Mouse (Mus musculus): ENCODE measurements at regions not wholly inside any gene's neighbourhood (a gene's known extent, or its start where the extent isn't known, plus 50 kb on each side); places are given as distances from the start of the nearest gene placed in this dataset.

DNA sequence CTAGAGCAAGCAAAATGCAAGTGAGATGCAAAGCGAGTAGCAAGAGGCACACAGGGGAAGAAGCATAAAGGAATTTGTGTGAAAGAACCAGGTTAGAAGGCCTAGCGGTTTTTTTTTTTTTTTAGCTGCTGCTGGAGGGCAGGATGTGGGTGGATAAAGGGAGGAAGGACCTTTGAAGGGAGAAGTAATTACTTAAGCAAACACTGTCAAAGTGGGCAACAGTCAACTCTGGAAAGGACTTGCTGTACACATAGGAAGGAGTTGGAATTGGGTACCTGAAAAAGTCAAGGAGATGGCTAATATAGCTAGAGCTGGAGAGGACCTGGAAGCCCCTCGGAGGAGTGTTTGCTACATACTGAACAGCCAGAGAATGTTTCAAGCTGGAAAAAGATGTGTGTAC lies 391.6 kb downstream of the Mllt3 start:
- no peak for TF ChIP-seq MYC (IDR thresholded peaks at IDR 0.05; ENCODE audit: low read depth, low read length)
- no peak for TF ChIP-seq NRF1 (IDR thresholded peaks at IDR 0.05; ENCODE audit: low read depth, low read length)
- TF ChIP-seq KAT2A (IDR thresholded peaks at IDR 0.05; ENCODE audit: insufficient replicate concordance, low read length), result no peak
- H3K9me3 ChIP-seq (replicated peaks; ENCODE audit: low read length), result peaks cover 7% of the 10 kb centered on the region

GRCm38 (mm10) chr4:87638380-87638646 lies 394.9 kb downstream of the Mllt3 start:
- H3K9me3 ChIP-seq (replicated peaks; ENCODE audit: low read length), result no peaks in the 10 kb centered on the region
- no peaks in the 10 kb centered on the region for H3K27me3 ChIP-seq (replicated peaks)
- in situ Hi-C loops (cut with MboI; ENCODE audit: low pct_ligation_motif_present, low pct_unique_long_range_greater_than_20kb, low sequenced_read_pairs) (no loop called here), dilution Hi-C loops (cut with MboI; ENCODE audit: extremely low pct_ligation_motif_present, extremely low pct_unique_long_range_greater_than_20kb, low sequenced_read_pairs) (no loop called here)
- no peak for DNase-seq (ENCODE audit: extremely low read depth)
- TF ChIP-seq ZKSCAN1 (IDR thresholded peaks at IDR 0.05; ENCODE audit: borderline replicate concordance, low read depth, low read length) (no peak), MAZ (IDR thresholded peaks at IDR 0.05; ENCODE audit: low read depth, low read length) (no peak), JUN (IDR thresholded peaks at IDR 0.05; ENCODE audit: insufficient read depth, low read depth, low read length) (no peak), BHLHE40 (IDR thresholded peaks at IDR 0.05; ENCODE audit: low read depth, low read length) (no peak), UBTF (IDR thresholded peaks at IDR 0.05; ENCODE audit: low read depth, low read length) (no peak)
- H3K27ac ChIP-seq (ENCODE audit: insufficient read depth, low read depth), result no peak overlapping the region
- H3K9ac ChIP-seq (ENCODE audit: insufficient read depth, low read depth), result no peak overlapping the region
- H3K4me2 ChIP-seq (ENCODE audit: insufficient read depth, low read depth, poor library complexity, severe bottlenecking), result no peak overlapping the region
- no peak overlapping the region for H3K4me3 ChIP-seq (replicated peaks in 1 of 3; ENCODE audit: low read depth in 2 of 3, low read length in 2 of 3, poor library complexity in 1 of 3)
- H3K36me3 ChIP-seq (replicated peaks in 1 of 2; ENCODE audit: control insufficient read depth in 1 of 2, insufficient read depth in 1 of 2, low read length in 1 of 2), result no peaks in the 10 kb centered on the region
- H3K4me1 ChIP-seq (ENCODE audit: control insufficient read depth in 1 of 2, insufficient read depth in 2 of 2), result no peaks in the 10 kb centered on the region
- no peaks in the 10 kb centered on the region for H3K79me2 ChIP-seq (replicated peaks; ENCODE audit: control insufficient read depth, extremely low read depth, insufficient read depth, poor library complexity, severe bottlenecking)

More for the DNA sequence above, 391.6 kb downstream of the Mllt3 start:
- no peak for DNase-seq (ENCODE audit: extremely low read depth)
- no peak overlapping the region for H3K4me2 ChIP-seq (ENCODE audit: insufficient read depth, low read depth, poor library complexity, severe bottlenecking)
- in situ Hi-C loops (cut with MboI; ENCODE audit: low pct_ligation_motif_present, low pct_unique_long_range_greater_than_20kb, low sequenced_read_pairs), result no loop called here
- H3K4me3 ChIP-seq (replicated peaks in 1 of 3; ENCODE audit: low read depth in 2 of 3, low read length in 2 of 3, poor library complexity in 1 of 3), result no peak overlapping the region
- no peak overlapping the region for H3K27ac ChIP-seq (ENCODE audit: insufficient read depth, low read depth)
- H3K4me1 ChIP-seq (ENCODE audit: control insufficient read depth in 1 of 2, insufficient read depth in 2 of 2), result no peaks in the 10 kb centered on the region
- no peaks in the 10 kb centered on the region for H3K79me2 ChIP-seq (replicated peaks; ENCODE audit: control insufficient read depth, extremely low read depth, insufficient read depth, poor library complexity, severe bottlenecking)
- no peak overlapping the region for H3K9ac ChIP-seq (ENCODE audit: insufficient read depth, low read depth)
- H3K27me3 ChIP-seq (replicated peaks), result no peaks in the 10 kb centered on the region
- no peaks in the 10 kb centered on the region for H3K36me3 ChIP-seq (replicated peaks in 1 of 2; ENCODE audit: control insufficient read depth in 1 of 2, insufficient read depth in 1 of 2, low read length in 1 of 2)
- dilution Hi-C loops (cut with MboI; ENCODE audit: extremely low pct_ligation_motif_present, extremely low pct_unique_long_range_greater_than_20kb, low sequenced_read_pairs), result no loop called here

GRCm38 (mm10) chr4:87637629-87638379 lies 395.4 kb downstream of the Mllt3 start:
- no peak overlapping the region for H3K27ac ChIP-seq (ENCODE audit: insufficient read depth, low read depth)
- H3K79me2 ChIP-seq (replicated peaks; ENCODE audit: control insufficient read depth, extremely low read depth, insufficient read depth, poor library complexity, severe bottlenecking), result no peaks in the 10 kb centered on the region
- in situ Hi-C loops (cut with MboI; ENCODE audit: low pct_ligation_motif_present, low pct_unique_long_range_greater_than_20kb, low sequenced_read_pairs) (no loop called here), dilution Hi-C loops (cut with MboI; ENCODE audit: extremely low pct_ligation_motif_present, extremely low pct_unique_long_range_greater_than_20kb, low sequenced_read_pairs) (no loop called here)
- H3K9ac ChIP-seq (ENCODE audit: insufficient read depth, low read depth), result no peak overlapping the region
- no peaks in the 10 kb centered on the region for H3K27me3 ChIP-seq (replicated peaks)
- no peaks in the 10 kb centered on the region for H3K9me3 ChIP-seq (replicated peaks; ENCODE audit: low read length)
- DNase-seq (ENCODE audit: extremely low read depth), result no peak
- TF ChIP-seq CTCF (conservative IDR thresholded peaks at IDR 0.05 in 1 of 2, IDR thresholded peaks at IDR 0.05 in 1 of 2; ENCODE audit: low read depth in 2 of 2, low read length in 2 of 2), result no peak
- TF ChIP-seq EP300 (IDR thresholded peaks at IDR 0.05; ENCODE audit: low read length), result no peak
- no peak for TF ChIP-seq HCFC1 (IDR thresholded peaks at IDR 0.05; ENCODE audit: low read depth, low read length)
- TF ChIP-seq ETS1 (conservative IDR thresholded peaks at IDR 0.05; ENCODE audit: low read depth, low read length), result no peak
- TF ChIP-seq TCF12 (IDR thresholded peaks at IDR 0.05; ENCODE audit: low read depth, low read length), result no peak
- TF ChIP-seq CHD2 (IDR thresholded peaks at IDR 0.05; ENCODE audit: low read length), result no peak
- TF ChIP-seq MAX (IDR thresholded peaks at IDR 0.05; ENCODE audit: low read length), result no peak
- no peak for TF ChIP-seq POLR2AphosphoS2 (IDR thresholded peaks at IDR 0.05; ENCODE audit: low read depth, low read length)
- no peak for TF ChIP-seq MYC (IDR thresholded peaks at IDR 0.05; ENCODE audit: low read depth, low read length)
- TF ChIP-seq NRF1 (IDR thresholded peaks at IDR 0.05; ENCODE audit: low read depth, low read length), result no peak
- no peak for TF ChIP-seq MAZ (IDR thresholded peaks at IDR 0.05; ENCODE audit: low read depth, low read length)
- TF ChIP-seq E2F4 (IDR thresholded peaks at IDR 0.05; ENCODE audit: insufficient replicate concordance, low read depth, low read length), result no peak
- no peak for TF ChIP-seq JUND (conservative IDR thresholded peaks at IDR 0.05; ENCODE audit: low read depth, low read length)
- no peak for TF ChIP-seq BHLHE40 (IDR thresholded peaks at IDR 0.05; ENCODE audit: low read depth, low read length)
- no peak for TF ChIP-seq USF2 (conservative IDR thresholded peaks at IDR 0.05; ENCODE audit: low read depth, low read length)
- TF ChIP-seq UBTF (IDR thresholded peaks at IDR 0.05; ENCODE audit: low read depth, low read length), result no peak
- H3K36me3 ChIP-seq (replicated peaks in 1 of 2; ENCODE audit: control insufficient read depth in 1 of 2, insufficient read depth in 1 of 2, low read length in 1 of 2), result no peaks in the 10 kb centered on the region
- H3K4me2 ChIP-seq (ENCODE audit: insufficient read depth, low read depth, poor library complexity, severe bottlenecking), result no peak overlapping the region
- H3K4me3 ChIP-seq (replicated peaks in 1 of 3; ENCODE audit: low read depth in 2 of 3, low read length in 2 of 3, poor library complexity in 1 of 3), result no peak overlapping the region
- no peaks in the 10 kb centered on the region for H3K4me1 ChIP-seq (ENCODE audit: control insufficient read depth in 1 of 2, insufficient read depth in 2 of 2)
